Mouse (Mus musculus) forelimb bud, embryonic 11.5 days (tissue): ENCODE results near the gene Eef1akmt3.

Experiments used
- DNase-seq: peaks from one replicate; pipeline ENCODE4 v3.0.0-alpha.2; 2012; ENCODE audit warnings: low read depth, low spot score

Eef1akmt3 gene

DNA sequence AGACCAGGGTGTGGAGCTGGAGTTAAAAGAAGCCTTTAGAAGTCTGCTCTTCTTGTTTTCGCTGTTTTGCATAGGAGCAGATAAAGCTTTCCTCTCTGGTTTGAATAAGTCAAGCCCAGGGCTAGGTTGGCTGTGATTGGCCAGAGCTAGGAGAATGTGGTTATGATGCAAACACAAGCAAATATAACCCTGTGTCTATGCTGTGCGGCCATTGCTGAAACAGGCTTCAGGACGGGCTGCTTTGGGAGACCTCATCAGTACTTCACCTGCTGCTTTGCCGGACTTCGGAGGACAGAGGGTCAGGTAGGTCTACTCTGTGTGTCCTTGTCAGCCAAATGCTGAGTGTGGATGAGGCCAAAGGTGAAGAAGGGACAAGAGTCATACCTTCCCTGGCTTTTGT lies 40.8 kb downstream of the Eef1akmt3 start, which contains the start of gene Avil:
TSS of gene Avil (plus strand) at position 181 of the 400 bp plus-strand sequence.
- DNase-seq, result no peak

- DNase-seq, result no peak
Measured at GRCm38 (mm10) chr10:126997340-126998113, 43.8 kb downstream of the Eef1akmt3 start.

DNA sequence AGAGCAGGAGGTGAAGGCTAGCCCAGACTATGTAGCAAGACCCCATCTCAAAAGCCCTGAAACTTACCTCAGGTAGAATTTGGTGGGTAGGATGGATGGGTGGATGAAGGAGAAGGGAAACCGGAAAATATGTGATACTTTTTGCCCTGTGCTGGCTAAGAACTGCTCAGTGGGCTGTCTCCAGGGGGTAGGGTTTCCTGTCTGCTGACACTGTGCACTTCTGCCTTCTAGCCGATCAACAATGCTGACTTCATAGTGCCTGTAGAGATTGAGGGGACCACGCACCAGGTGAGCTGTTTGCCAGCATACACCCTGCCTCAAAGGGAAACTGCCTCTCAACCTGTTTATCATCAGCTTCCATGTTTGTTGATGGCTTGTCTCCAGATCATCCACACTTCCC lies 47.7 kb downstream of the Eef1akmt3 start:
- DNase-seq, result no peak

DNA sequence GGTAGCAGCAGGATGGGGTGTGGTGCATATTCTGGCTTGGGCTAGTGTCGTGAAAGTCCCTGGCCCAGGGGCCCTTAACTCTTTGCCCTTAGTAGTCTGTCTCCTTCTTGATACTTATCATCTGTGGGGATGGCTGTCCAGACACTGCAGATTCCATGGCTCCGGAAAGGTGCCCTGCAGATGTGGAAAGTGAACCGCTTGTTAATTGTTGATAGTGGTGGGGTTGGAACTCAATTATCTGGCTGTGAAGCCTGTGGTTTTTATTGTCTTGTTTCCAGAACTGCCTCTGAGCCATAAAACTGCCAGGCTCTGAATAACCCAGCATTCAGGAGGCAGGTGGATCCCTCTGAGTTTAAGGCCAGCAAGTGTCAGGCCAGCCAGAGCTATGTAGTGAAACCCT lies 49.6 kb downstream of the Eef1akmt3 start:
- no peak for DNase-seq

GRCm38 (mm10) chr10:126990313-126991056 lies 50.8 kb downstream of the Eef1akmt3 start:
- peak; percentile 90 for DNase-seq

DNA sequence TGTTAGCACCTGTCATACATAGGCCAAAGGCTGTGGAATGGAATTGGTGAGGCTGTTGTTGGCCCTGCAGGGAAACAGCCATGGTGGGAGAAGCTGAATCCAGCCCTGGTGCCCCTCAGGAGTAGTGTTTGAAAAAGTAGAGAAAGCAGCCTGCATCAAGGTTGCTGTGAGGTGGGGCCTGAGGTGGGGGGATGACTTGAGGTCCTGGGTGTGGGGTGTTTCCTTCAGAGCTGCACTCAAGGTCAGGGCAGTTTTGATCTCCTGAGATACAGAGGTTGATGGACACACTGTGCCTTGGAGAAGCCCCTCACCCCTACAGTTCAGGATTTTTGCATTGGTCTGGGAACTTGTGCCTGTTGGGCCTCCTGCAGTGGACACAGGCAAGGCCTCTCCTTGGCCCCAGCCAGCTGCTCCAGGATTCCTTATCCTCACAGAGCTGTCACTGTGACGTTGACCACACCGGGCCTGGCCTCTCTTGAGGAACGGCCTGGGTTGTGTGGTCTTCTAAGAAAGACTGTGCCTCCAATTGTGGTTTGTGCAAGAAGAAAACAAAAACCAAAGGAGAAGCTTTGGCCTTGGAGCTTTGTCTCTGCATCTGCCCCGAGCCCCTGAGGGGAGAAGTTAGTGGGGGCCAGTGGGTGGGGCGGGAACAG lies 52.7 kb downstream of the Eef1akmt3 start:
- DNase-seq, result no peak

DNA sequence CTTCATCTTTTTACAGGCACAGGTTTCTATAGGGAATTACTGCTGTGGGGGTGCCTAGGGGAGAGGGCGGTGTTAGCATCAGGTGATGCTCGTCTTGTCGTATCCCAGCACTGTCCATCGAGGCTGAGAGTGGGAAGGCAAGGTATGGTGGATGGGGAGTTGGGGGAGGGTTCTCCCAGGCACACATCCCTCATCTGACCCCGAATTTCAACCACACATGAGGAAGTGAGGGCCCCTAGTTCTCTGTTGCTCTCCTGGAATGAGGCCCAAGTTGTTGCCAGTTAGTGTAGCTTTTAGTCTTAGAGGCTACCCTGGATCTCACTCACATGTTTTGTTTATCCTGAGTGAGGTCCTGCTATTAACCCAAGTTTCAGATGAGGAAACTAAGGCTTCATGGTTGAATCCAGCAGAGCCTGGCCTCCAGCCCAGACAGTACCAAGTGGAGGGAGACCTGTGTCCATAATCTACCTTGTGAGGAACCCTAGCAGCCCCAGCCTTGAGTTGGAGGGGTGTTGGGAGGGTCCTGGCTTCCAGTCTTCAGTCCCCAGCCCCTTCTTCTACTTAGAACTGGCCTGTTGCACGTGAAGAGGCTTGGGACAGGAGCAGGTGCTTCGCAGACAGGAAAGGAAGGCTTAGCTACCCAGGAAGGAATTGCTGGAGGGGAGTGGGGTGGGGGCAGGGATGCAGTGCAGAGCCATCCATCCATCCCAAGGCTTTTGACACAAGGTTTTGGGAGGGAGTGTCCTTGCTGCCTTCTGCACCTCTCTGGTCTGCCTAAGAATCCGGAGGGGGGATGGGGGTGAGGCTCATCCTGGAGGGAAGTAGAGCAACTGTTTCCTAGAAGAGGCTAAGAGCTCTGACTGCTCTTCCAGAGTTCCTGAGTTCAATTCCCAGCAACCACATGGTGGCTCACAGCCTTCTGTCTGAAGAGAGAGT lies 53.9 kb downstream of the Eef1akmt3 start:
- DNase-seq, result no peak

GRCm38 (mm10) chr10:126986541-126986961 lies 54.8 kb downstream of the Eef1akmt3 start:
- no peak for DNase-seq

DNA sequence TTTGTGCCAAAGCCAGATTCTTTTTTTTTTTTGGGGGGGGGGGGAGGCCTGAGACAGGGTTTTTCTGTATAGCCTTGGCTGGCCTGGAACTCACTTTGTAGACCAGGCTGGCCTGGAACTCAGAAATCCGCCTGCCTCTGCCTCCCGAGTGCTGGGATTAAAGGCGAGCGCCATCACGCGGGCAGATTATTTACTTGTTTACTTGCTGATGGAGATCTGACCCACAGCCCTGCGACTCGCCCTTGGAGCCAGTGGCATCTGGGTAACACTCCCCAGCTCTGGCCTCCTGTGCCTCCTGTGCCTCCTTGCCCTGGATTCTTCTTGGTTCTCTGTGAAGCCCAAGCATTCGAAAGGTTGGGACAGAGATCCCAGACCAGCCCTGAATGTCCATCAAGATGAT lies 55.7 kb downstream of the Eef1akmt3 start:
- no peak for DNase-seq

- no peak for DNase-seq
Measured at GRCm38 (mm10) chr10:126985127-126985526, 56.2 kb downstream of the Eef1akmt3 start.

GRCm38 (mm10) chr10:126984189-126985004 lies 56.9 kb downstream of the Eef1akmt3 start:
- DNase-seq, result no peak

DNA sequence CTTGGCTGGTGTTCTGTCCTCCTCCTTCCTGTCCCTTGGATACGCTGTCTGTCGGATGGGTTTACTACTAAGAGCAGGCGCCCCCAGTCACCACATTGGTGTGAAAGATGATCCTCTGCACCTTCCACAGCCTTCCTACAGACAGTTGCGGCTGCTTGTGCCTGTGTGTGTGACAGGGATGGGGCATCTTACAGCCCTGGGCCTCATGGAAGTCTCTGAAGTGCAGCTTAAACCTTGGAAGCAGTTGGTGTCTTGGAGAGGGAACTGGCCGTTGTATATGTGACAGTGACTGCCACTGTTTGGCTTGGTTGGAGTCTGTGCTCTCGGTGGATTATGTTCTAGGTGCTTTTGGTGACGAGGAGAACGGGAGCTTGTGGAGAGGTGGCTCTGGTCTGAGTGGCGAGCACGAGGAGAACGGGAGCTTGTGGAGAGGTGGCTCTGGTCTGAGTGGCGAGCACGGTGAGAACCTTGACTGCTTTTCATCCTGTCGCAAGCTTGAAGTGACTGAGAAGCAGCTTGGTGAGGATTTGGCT lies 58.1 kb downstream of the Eef1akmt3 start:
- no peak for DNase-seq

DNA sequence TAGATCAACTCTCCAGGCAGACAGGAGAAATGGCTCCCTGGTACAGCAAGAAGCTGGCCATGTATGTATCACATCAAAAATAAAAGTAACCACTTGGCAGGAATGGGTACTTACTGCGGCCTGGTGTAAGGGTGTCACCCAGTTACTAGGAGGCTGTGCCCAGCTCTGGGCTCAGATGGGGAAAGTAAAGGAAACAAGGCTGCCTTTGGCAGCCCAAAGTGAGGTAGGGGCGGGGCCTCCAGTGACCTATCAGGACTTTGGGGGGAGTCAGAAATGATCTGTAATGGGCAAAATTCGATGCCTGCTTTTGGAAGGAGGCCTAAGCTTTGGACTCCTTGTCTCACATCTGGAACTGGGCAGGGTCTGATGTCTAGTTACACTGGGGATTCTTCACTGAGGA lies 59.6 kb downstream of the Eef1akmt3 start:
- DNase-seq, result no peak
